Mouse (Mus musculus) brain, embryonic 18.5 days (tissue): ENCODE data around the gene Gorasp2.

Experiments used
- DNase-seq: peaks from one replicate; pipeline ENCODE4 v3.0.0-alpha.2; 2012; ENCODE audit warnings: low read depth, low spot score

The Gorasp2 gene

GRCm38 (mm10) chr2:70660887-70661714 lies at the start of gene Gorasp2:
Gene Gorasp2, plus strand, starts transcription at chr2:70661576.
- peak; percentile 91 for DNase-seq

DNA sequence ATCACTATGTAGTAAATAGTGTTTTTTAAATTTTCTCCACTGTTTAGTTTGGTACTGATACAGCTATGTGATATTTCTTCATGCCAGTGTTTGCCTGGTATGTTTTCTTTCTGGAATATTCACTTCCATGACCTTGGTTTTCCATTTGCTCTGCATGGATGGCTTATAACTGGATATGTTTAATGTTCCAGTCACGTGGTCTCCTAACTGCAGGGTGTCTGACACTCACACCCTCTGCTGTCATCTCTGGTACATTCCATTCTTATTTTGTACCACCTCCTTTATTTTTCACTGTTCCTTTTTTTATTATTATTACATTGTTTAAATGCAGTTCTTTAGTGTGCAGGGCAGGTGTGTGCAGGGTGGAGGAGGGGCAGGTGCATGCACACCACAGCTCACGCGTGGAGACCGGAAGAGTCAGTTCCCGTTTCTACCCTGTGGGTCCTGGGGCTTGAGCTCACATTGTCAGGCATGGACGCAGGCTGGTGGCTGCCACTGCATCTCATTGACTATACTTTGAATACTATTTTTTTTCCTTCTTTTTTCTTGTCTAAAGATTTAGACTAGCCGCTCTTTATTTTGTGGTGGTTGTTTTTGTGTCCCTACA lies 46.5 kb upstream of the Gorasp2 start:
- no peak for DNase-seq

DNA sequence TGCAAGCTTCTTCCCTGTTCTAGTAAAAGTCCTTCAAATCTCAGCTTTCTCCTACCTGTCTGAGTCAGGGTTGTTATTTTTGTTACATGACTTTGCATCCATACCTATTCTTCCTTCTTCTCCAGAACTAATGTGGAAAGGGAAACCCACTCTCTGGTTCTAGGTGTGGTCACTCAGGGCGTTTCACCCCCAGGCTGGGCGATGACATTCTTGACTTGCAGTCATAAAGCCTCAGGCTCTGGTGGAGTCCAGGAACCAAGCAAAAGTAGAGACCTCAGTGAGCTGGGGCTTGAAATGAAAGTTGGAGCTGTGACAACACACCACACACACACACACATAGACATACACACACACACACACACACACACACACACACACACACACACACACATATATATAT lies 45.3 kb upstream of the Gorasp2 start:
- no peak for DNase-seq

- no peak for DNase-seq
These were observed 44.8 kb upstream of the Gorasp2 start for GRCm38 (mm10) chr2:70616617-70617016.

DNA sequence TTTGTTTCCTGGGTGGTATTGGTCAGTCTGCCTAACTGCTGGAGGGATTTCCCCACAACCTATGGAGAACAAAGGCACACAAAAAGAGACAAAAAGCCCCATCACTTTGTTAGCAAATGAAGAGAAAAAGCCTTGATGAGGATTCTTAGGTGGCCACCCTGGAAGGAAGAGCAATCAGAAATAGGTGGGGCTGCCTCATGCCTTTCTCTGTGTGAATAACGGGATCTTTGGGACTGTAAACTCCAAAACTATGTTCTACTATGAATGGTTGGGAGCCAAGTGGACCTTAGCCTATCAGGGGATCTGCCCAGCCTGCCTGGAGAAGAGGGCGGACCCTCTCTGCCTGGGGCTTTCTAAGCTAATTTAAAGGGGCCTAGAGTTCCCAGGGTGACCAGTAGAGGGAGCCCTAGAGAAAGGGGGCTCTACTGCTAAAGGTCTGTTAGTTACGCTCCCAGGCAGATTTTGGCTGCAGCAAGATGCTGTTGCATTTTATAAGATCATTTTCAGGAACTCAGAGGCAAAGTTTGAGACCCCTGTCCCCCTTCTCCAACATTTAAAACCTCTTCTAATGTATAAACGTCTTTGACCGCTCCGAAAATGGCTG lies 42.0 kb upstream of the Gorasp2 start:
- no peak for DNase-seq

GRCm38 (mm10) chr2:70620225-70620624 lies 41.2 kb upstream of the Gorasp2 start:
- DNase-seq: no peak

GRCm38 (mm10) chr2:70622244-70622643 lies 39.1 kb upstream of the Gorasp2 start:
- no peak for DNase-seq

DNA sequence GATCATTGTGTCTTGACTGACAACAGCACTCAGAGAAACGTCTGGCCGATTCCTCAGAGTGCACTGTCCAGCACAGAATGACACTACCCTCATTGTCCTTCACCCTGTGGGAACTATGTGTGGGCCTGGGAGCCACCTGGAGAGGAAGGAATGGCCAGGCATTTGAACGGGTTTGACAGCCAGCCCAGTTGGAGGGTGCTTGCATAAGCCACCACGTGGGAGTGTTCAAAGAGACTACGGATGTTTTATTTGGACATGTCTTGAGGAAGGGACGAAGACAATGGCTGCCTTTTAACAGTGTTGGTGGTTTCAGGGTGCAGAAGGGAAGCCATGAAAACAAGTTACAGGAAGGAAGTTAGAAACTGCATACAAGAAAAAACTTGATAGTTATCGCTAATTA lies 35.6 kb upstream of the Gorasp2 start:
- DNase-seq: no peak

DNA sequence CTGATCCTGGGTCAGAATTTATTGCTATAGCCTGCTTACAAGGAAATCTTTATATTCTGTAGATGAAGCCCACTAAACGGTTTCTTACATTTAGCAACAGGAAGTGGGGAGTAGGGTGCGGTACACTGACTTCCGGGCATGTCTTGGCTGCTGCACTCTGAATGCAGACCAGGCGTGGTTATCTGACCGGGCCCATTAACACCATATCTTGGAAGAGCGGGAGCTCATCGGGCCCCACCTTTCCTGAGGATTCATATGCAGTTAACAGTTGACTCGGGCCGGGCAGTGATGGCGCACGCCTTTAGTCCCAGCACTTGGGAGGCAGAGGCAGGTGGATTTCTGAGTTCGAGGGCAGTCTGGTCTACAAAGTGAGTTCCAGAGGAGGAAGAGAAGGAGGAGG lies 33.0 kb upstream of the Gorasp2 start:
- no peak for DNase-seq

GRCm38 (mm10) chr2:70629339-70629761 lies 32.0 kb upstream of the Gorasp2 start:
- DNase-seq: peak; percentile 65

GRCm38 (mm10) chr2:70629921-70630320 lies 31.5 kb upstream of the Gorasp2 start:
- DNase-seq: no peak

- DNase-seq: no peak
These were observed 30.1 kb upstream of the Gorasp2 start for GRCm38 (mm10) chr2:70631321-70631720.

DNA sequence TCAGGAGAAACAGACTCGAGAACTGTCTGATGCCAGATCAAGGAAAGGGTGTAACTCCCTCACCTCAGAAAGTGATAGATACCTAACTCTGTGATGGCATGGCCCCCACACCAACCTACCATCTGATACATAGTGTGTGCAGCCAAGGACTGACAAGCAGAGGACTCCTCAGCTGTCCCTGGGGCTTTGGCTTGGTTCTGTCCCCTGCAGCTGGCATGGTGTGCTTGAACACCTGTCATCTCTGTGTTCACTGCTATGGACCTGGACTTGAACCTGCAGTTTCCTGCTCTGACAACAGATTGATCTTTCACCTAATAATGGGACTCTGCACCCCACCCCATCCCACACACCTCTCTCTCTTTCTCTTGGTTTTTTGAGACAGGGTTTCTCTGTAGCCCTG lies 29.0 kb upstream of the Gorasp2 start:
- DNase-seq: no peak

DNA sequence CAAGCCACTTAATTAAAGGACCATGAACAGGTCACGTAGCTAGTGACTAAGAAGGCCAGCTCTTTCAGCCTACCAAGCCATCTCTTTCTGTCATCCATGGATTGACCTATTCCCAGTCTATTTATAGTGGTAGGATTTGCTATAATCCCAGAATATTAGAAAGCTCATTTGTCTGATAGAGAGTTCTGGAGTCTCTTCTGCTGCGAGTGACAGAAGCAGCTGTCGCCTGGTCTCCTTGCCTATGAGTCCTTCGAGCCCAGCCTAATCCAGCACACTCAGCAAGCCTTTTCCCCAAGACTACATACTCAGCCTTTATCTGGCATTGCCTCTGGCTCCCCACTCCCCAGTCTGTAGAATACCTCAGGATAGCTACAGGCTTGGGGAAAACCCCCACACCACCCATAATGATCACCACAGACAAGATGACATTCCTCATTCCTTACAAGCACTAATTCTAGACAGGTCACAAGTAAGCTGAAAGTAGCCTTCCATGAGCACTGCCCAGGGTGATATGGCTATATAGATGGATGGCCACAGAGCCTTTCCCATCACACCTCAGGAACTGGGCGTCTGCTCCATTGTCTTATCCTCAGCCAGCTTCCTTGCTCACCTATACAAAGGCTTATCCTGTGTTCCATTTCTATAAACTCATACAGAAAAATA lies 27.2 kb upstream of the Gorasp2 start:
- no peak for DNase-seq

GRCm38 (mm10) chr2:70640968-70641367 lies 20.4 kb upstream of the Gorasp2 start:
- DNase-seq: no peak

DNA sequence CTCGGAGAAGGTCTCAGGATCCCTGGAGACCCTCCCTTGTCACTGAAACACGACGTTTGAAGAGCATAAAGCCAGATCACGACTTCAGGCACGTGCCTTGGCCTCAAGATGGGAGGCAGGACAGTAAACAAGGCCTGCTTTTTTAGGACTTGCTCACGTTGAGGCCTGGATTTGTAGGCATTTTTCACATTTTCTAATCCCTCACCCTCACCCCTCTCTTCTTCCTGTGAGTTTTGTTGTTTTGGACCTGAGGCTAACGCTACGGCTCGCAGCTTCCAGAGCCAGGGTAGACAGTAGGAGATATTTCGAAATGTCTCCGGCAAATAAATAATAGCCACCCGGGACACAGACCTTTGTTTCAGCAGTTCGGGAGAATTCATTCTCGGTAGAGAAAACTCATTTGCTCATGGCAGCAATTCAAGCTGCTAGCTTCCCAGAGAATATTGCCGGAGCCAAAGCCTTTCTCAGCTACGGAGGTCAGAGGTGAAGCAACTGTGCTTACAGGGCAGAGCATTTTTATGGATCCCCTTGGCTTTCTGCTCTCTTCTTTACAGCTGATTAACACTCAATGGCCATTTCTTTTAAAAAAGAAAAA lies 18.3 kb upstream of the Gorasp2 start:
- no peak for DNase-seq

GRCm38 (mm10) chr2:70645266-70645780 lies 16.1 kb upstream of the Gorasp2 start:
- no peak for DNase-seq

- DNase-seq: no peak
These were observed 13.7 kb upstream of the Gorasp2 start for GRCm38 (mm10) chr2:70647681-70648080.

- DNase-seq: no peak
These were observed 13.1 kb upstream of the Gorasp2 start for GRCm38 (mm10) chr2:70648271-70648670.

DNA sequence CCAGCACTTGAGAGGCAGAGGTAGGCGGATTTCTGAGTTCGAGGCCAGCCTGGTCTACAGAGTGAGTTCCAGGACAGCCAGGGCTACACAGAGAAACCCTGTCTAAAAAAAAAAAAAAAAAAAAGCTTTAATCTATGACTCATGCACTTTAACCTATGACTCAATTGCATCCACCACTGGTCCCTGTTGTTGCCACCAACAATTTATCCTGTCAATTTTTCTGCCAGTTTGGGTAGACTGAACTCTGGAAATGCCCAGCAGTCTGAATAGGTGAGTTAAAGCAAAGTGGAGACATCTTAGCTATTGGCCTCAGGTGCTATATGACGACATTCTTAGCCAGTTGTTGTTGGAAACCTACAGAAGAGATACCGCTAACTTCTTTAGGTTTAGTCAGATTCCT lies 11.9 kb upstream of the Gorasp2 start:
- no peak for DNase-seq

- DNase-seq: no peak
These were observed 9.6 kb upstream of the Gorasp2 start for GRCm38 (mm10) chr2:70651820-70652219.

GRCm38 (mm10) chr2:70657083-70657482 lies 4.3 kb upstream of the Gorasp2 start:
- no peak for DNase-seq
